Mouse (Mus musculus) intestine, embryonic 14.5 days (tissue): Measurements from ENCODE around the gene Anp32a. TPM values are rescaled to one million over a fixed set of nuclear protein-coding genes. Genes with fewer than 3 reads are reported as not detected.

Source experiments
- ATAC-seq: fragments of 200-750 bp; cut with Nextera tagmentation; replicated peaks from 2 replicates; pipeline ENCODE4 v1.8.0; 2017; ENCODE audit warnings: low read depth, moderate number of reproducible peaks, moderate TSS enrichment, moderate library complexity; ENCODE audit not compliant: low FRiP score, low TSS enrichment
- DNase-seq: peaks from one replicate; pipeline ENCODE4 v3.0.0-alpha.2; 2018; ENCODE audit warnings: low spot score
- H3K27ac ChIP-seq: fragments of 300-500 bp; sonication (generic); 2 replicates; pipeline ENCODE4 v1.5.1; 2014; ENCODE audit warnings: low read depth, mild to moderate bottlenecking, control low read depth
- H3K27me3 ChIP-seq: fragments of 300-500 bp; sonication (generic); replicated peaks from 2 replicates; pipeline ENCODE4 v1.6.1; 2014; ENCODE audit warnings: low read length, control low read depth; ENCODE audit not compliant: control insufficient read depth, insufficient read depth
- H3K36me3 ChIP-seq: fragments of 300-500 bp; sonication (generic); 2 replicates; pipeline ENCODE4 v1.6.1; 2014; ENCODE audit warnings: low read length, control low read depth; ENCODE audit not compliant: control insufficient read depth, insufficient read depth
- H3K4me1 ChIP-seq: fragments of 300-500 bp; sonication (generic); replicated peaks from 2 replicates; pipeline ENCODE4 v1.6.1; 2014; ENCODE audit warnings: low read length, control low read depth, mixed read lengths; ENCODE audit not compliant: control insufficient read depth, insufficient read depth
- H3K4me2 ChIP-seq: fragments of 300-500 bp; sonication (generic); 2 replicates; pipeline ENCODE4 v1.6.1; 2014; ENCODE audit warnings: low read length
- H3K4me3 ChIP-seq: fragments of 300-500 bp; sonication (generic); 2 replicates; pipeline ENCODE4 v1.5.1; 2014; ENCODE audit warnings: low read depth, low read length, control low read depth, mixed read lengths
- H3K9ac ChIP-seq: fragments of 300-500 bp; sonication (generic); 2 replicates; pipeline ENCODE4 v1.6.1; 2014; ENCODE audit warnings: mild to moderate bottlenecking, low read length
- H3K9me3 ChIP-seq: fragments of 300-500 bp; sonication (generic); 2 replicates; pipeline ENCODE4 v1.6.1; 2016; ENCODE audit warnings: low read length, control low read depth; ENCODE audit not compliant: control insufficient read depth
- WGBS: fragments of 180-500 bp; shearing (Covaris S2); extraction: QIAGEN DNeasy Blood & Tissue Kit; methylation state at CpG from one replicate; pipeline ENCODE4 v1.1.7; 2014; 5-methylcytosine and 5-hydroxymethylcytosine counted together
- polyA plus RNA-seq: library from polyadenylated mRNA; unstranded; fragments of >200 nt; fragmentation: Nextera tagmentation; extraction: Ambion mirVana; gene quantifications from 2 replicates; pipeline ENCODE4 v1.2.1, GENCODE M21; 2014

Anp32a gene
- polyA plus RNA-seq, 1 experiment from 2014 or later = 99.8 TPM

DNA sequence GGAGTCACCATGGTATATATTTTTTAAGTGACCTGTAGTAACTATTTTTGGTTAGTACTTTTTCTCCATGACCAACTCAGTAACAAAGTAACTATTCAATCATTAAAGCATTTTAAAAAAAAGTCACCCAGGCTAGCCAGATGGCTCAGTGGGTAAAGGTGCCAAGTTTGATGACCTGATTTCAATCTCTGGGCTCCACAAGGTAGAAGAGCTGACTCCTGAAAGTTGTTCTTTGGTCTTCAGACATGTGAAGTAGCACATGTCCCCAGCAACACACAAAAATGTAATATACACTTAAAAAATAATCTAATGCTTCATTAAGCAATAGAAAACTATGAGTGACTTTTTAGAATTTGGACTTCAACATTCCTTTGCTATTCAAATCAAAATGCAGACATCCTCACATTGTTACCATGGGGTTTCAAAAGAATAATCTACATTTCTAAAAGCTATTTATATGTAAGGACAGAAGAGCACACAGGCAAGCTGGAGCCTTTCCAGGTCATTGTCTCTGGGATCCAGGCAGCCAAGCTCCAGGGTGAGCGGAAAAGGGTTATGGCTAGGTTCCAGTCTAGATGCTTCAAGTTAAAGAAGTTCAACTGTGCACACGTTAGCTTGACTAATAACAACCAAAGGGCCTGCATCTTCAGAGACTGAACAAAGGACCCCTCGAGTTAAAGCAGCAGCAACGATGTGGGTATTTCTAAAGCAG is 3.0 kb upstream of the Anp32a start:
- H3K9me3 ChIP-seq = no peaks in the 10 kb centered on the region
- WGBS = 74% methylated on average over 4 of the region's 4 CpGs
- DNase-seq (no peak), ATAC-seq (no peak)
- H3K36me3 ChIP-seq = no peaks in the 10 kb centered on the region
- H3K27ac ChIP-seq = no peak overlapping the region
- H3K9ac ChIP-seq = no peak overlapping the region
- H3K4me2 ChIP-seq = no peak overlapping the region
- no peaks in the 10 kb centered on the region for H3K27me3 ChIP-seq
- no peaks in the 10 kb centered on the region for H3K4me1 ChIP-seq
- H3K4me3 ChIP-seq = no peak overlapping the region

DNA sequence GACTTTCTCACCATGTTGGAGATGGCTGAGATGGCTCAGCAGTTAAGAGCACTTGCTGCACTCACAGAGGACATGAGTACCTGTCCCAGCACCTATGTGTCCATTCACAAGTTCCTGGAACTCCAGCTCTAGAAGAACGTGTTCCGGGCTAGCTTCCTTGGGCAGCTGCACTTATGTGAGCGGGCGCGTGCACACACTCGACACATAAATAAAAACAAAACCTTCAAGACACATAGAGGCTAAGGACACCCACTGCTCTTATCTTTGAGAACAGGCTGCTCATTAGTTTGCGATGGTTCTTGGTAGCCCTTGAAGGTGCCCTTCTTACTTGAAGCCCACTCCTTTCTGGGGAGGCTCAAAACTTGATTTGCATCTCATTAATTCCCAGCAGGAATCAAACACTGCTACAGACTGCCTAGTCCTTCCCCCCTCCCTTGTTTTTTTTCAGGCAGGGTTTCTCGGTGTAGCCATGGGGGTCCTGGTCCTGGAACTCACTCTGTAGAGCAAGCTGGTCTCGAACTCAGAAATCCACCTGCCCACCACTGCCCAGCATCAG is 2.4 kb upstream of the Anp32a start:
- Histone ChIP-seq H3K4me3 (no peak overlapping the region), H3K9ac (no peak overlapping the region), H3K27me3 (no peaks in the 10 kb centered on the region), H3K4me2 (no peak overlapping the region), H3K27ac (no peak overlapping the region), H3K4me1 (no peaks in the 10 kb centered on the region), H3K9me3 (no peaks in the 10 kb centered on the region), H3K36me3 (no peaks in the 10 kb centered on the region)
- no peak for DNase-seq
- WGBS = 86% methylated on average over 9 of the region's 9 CpGs
- no peak for ATAC-seq

DNA sequence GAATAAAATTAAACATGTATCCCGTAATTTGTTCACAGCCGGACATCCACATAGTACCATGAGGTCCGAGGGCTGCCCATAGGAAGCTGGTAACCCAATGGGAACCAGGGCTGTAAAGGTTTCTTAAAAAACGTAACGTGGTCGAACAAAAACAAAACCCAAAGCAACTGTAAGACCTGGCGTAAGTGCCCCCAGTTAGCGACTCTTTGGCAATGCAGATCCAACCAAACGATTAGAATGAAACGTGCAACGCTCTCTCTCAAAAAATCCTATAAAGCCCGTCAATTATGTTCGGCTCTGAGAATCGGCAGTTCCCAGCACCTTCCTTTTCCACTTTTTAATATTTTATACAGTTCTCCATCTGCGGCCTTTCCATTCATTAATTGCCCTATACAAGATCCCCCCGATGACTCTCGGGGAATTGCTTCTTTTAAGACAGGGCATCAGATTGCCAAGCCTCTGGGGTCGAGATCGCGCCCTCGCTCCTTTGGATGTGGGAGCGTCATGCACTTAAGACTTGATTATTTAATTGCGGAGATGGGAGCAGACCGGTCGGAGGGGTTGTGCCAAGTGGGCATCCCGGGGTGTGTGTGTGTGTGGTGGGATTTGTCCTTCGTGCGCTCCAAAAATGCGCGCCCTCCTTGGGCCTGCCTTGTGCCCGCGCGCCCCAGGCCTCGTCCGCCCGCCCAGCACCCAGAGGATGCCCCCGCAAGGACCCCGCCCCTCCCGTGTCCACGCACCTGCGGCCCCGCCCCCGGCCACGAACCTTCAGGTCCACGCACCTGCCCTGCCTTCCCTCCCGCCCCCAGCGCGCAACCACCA is 581 bp upstream of the Anp32a start:
- Histone ChIP-seq H3K27me3 (no peaks in the 10 kb centered on the region), H3K27ac (no peak overlapping the region), H3K4me3 (peak overlapping the region; percentile 98), H3K36me3 (no peaks in the 10 kb centered on the region), H3K4me1 (peaks cover 7% of the 10 kb centered on the region; the same call in 1 of the 2 replicates), H3K9ac (peak overlapping the region; percentile 99), H3K9me3 (no peaks in the 10 kb centered on the region), H3K4me2 (peak overlapping the region; percentile 93)
- DNase-seq = no peak
- WGBS = 2% methylated on average over 44 of the region's 48 CpGs
- ATAC-seq = peak; percentile 40

DNA sequence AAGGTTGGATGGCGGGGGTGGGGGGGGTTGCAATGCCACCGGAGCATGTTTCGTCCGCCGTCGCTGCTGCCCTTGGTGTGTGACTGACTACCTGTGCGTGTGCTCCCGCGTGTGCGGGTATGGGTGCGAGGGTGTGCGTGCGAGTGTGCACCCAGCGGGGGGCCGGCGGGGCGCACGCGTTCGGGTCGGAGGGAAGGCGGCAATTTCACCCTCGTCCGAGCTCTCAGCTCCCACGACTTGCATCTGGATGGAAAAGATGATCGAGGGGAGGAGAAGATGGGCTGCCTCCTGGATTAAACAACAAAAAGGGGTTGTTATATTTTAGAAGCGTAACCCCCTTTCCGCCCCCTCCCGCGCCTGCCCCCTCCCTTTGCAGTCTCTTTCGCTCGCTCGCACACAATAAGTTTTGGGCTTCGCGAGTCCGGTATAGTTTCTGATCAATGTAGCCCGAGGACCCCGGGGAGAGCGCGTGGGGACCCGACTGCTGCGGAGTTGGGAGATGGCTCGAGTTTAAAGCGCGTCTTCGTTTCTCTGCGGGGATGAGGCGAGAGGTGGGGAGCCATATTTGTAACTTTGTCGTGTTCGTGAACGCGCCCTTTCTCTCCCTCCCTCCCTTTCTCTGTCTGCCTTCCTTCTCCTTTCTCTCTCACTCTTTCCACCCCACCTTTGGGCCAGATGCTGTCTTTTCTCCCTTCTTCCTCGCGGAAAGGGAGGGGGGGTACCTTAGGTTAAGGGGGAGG is 778 bp downstream of the Anp32a start:
- H3K4me1 ChIP-seq = peaks cover 19% of the 10 kb centered on the region; the same call in 1 of the 2 replicates
- H3K4me2 ChIP-seq = peak overlapping the region; percentile 93
- peak overlapping the region; percentile 98 for H3K4me3 ChIP-seq
- no peaks in the 10 kb centered on the region for H3K36me3 ChIP-seq
- ATAC-seq = no peak
- peak overlapping the region; percentile 99 for H3K27ac ChIP-seq
- no peaks in the 10 kb centered on the region for H3K27me3 ChIP-seq
- H3K9me3 ChIP-seq = no peaks in the 10 kb centered on the region
- WGBS = under 1% methylated on average over 52 of the region's 54 CpGs
- DNase-seq = peak; percentile 76
- H3K9ac ChIP-seq = peak overlapping the region; percentile 99

DNA sequence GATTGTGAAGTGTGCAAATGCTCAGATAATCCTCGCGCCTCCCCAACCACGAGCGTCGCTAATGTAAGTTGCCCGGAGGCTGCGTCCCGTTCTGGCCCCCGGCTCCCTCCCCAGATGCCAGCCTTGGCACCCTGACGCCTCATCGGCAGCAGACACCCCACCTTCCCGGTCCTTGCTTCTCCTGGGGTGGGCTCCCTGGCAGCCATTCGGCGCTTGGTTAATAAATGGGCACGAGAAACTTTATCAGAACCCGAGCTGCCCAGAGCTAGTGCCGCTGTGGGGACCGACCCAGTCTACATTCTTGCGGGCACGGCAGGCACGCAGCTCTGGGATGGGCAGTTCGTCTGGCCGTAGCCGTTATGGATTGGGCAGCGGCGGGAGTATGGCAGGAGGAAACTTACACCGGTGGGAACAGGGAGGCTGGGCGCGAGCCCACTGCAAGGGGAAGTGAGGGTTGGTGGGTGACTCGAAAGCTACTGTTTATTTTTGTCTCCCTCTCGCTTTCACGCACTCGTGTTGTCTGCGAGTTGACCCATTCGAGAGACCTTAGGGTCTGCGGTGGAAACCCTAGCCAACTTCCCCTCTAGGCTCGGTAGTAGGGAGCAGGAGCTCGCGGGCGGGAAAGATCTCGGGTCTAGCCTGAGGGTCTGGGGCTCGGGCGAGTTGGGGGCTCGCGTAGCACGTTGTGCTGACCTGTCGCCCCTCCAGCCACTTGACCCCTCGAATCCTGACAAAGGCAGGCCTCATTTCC is 1.5 kb downstream of the Anp32a start:
- Histone ChIP-seq H3K4me1 (peaks cover 22% of the 10 kb centered on the region; the same call in 1 of the 2 replicates), H3K27ac (peak overlapping the region; percentile 99), H3K36me3 (no peaks in the 10 kb centered on the region), H3K4me2 (peak overlapping the region; percentile 93), H3K9ac (peak overlapping the region; percentile 99), H3K27me3 (no peaks in the 10 kb centered on the region), H3K9me3 (no peaks in the 10 kb centered on the region), H3K4me3 (peak overlapping the region; percentile 98)
- 0% methylated on average over 48 of the region's 48 CpGs for WGBS
- ATAC-seq = no peak
- no peak for DNase-seq

DNA sequence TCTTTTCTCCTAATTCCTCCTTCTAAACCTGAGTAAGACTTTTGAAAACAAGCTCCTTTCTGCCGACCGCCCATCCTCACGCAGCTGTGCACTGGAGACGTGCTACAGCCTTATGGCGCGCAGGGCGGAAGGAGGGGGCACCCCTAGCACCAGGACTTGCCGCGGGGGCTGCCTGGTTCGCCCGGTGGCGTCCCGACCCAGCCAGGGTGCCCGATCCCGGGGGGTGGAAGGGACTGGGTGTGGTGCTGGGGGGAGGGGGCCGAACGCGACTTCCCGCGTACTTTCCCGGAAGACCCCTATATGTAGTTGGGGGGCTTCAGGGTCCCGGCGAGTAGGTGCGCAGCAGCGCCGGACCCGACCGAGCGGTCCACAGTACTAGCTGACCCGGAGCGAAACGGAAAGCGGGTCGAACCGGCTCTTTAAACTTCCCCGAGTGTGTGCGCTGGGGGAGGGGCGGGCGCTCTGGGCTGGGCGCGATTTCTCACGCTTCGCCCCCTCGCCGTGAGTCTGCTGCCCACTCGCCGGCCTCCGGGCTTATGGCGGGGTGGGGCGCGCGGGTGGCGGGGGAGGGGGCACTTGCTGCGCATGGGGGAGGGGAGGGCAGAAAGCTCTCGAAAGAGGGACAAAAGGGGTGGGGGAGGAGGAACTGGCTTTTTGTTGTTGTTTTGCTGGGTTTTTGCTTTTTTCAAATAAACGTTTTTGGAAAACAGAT is 2.3 kb downstream of the Anp32a start:
- H3K4me3 ChIP-seq = peak overlapping the region; percentile 98
- H3K36me3 ChIP-seq = no peaks in the 10 kb centered on the region
- peak; percentile 89 for DNase-seq
- H3K9ac ChIP-seq = peak overlapping the region; percentile 99
- peak overlapping the region; percentile 93 for H3K4me2 ChIP-seq
- under 1% methylated on average over 52 of the region's 56 CpGs for WGBS
- H3K27me3 ChIP-seq = no peaks in the 10 kb centered on the region
- ATAC-seq = peak; percentile 33; the same call in 1 of the 2 replicates
- H3K4me1 ChIP-seq = peaks cover 22% of the 10 kb centered on the region; the same call in 1 of the 2 replicates
- H3K9me3 ChIP-seq = no peaks in the 10 kb centered on the region
- peak overlapping the region; percentile 99 for H3K27ac ChIP-seq

DNA sequence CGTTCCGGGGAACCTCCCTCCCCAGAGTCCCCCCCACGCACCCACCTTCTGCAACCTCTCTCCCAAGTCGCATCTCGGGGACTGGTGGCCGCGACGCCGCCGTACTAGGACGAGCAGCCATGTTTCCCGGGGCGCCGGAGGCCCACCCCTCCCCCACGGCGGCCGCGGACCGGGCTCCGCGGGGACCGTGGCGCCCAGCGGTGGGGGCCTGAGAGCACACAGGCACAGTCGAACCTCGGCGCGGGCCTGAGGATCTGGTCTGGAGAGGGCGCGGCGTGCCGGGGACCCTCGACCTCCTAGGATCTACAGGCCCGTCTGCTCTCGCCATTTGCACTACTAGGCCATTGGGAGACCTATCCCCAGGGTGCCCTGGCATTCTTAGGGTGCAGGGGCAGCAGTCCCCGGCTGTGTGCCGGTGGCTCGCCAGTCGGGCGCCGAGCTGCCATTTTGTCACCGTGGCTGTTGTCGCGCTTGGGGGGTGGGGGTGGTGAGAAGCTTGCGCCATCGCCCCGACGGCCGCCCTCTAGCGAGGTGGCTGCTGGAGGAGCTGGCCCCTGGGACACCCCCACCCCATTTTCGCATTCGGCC is 2.9 kb downstream of the Anp32a start:
- H3K27ac ChIP-seq = peak overlapping the region; percentile 99
- H3K4me2 ChIP-seq = peak overlapping the region; percentile 93
- no peaks in the 10 kb centered on the region for H3K27me3 ChIP-seq
- peak overlapping the region; percentile 98 for H3K4me3 ChIP-seq
- WGBS = 1% methylated on average over 46 of the region's 52 CpGs
- no peaks in the 10 kb centered on the region for H3K9me3 ChIP-seq
- DNase-seq (peak; percentile 89), ATAC-seq (peak; percentile 11)
- peaks cover 24% of the 10 kb centered on the region for H3K4me1 ChIP-seq
- no peaks in the 10 kb centered on the region for H3K36me3 ChIP-seq
- H3K9ac ChIP-seq = peak overlapping the region; percentile 99
